Mouse (Mus musculus): Measurements from ENCODE around the gene Sfxn3. TPM values are rescaled to one million over a fixed set of nuclear protein-coding genes. Genes with fewer than 3 reads are reported as not detected.

The Sfxn3 gene
- 16.3 and 20.7 TPM in 2 replicates for polyA plus RNA-seq (2012; rRNA removed)

DNA sequence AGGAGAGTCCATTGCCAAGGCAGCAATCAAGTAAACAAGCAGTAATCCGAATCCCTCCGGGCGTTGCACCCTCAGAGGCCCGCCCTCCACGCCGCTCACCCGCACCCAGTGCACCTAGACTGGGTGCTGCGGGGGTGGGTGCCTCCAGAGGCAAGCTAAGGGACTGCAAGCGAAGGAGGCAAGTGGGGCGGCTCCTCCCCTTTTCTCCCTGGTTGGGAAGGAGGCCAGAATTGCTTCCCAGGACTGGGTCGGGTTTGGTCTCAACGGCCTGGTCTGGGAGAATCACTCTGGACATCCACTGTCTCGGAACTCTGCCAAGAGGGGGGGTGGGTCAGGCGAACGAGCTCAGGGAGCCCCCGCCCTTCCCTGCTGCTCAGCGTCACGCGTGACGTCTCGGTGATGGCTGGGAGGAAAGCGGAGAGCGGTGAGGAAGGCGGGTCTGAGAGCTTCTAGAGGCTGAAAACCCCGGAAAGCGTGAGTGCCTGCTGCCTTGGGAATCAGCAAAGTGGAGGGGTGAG lies at the start of gene Sfxn3:
Sfxn3 (plus strand) TSS at position 87 of the 518 bp plus-strand sequence.
- Histone ChIP-seq H3K27ac (ENCODE audit: control insufficient read depth, insufficient read depth, low read depth, low read length) (peak within 1 kb of the TSS; percentile 73), H3K36me3 (ENCODE audit: control insufficient read depth, insufficient read depth, low read length) (no peaks in the 10 kb centered on the region), H3K4me1 (ENCODE audit: control insufficient read depth, insufficient read depth, low read length) (peaks cover 24% of the 10 kb centered on the region), H3K4me3 (ENCODE audit: control insufficient read depth, low read depth, low read length) (peak within 1 kb of the TSS; percentile 79), H3K27me3 (ENCODE audit: control insufficient read depth, insufficient read depth, low read length) (no peaks in the 10 kb centered on the region)
- TF ChIP-seq POLR2A (IDR thresholded peaks at IDR 0.05; ENCODE audit: control insufficient read depth, low read depth, low read length) (peak; percentile 51; the same call in 1 of the 2 replicates), CTCF (IDR thresholded peaks at IDR 0.05; ENCODE audit: control insufficient read depth, insufficient read depth, insufficient replicate concordance, low read depth, low read length) (peak; percentile 39; the same call in 1 of the 2 replicates)

DNA sequence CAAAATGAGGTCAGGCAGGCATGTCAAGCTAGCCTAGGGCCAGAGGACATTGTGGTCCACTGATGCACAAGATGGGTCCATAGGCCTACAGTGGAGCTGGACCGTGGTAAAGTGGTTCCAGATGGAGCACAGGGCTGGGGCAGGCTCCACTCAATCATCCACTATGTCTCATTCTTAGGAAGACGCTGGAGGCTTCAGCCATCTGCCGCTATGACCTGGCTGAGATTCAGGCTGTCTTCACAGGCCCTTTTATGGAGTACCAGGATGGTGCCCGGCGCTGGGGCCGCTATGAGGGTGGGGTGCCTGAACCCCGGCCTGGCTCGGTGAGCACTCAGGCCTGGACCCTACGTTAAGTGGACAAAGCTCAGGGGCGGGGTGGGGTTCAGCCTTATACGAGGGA lies 49.5 kb upstream of the Sfxn3 start:
- no peaks in the 10 kb centered on the region for H3K4me1 ChIP-seq (ENCODE audit: control insufficient read depth, insufficient read depth, low read length)
- no peaks in the 10 kb centered on the region for H3K27me3 ChIP-seq (ENCODE audit: control insufficient read depth, insufficient read depth, low read length)
- no peak overlapping the region for H3K4me3 ChIP-seq (ENCODE audit: control insufficient read depth, low read depth, low read length)
- TF ChIP-seq CTCF (IDR thresholded peaks at IDR 0.05; ENCODE audit: control insufficient read depth, insufficient read depth, insufficient replicate concordance, low read depth, low read length) (no peak), POLR2A (IDR thresholded peaks at IDR 0.05; ENCODE audit: control insufficient read depth, low read depth, low read length) (no peak)
- no peaks in the 10 kb centered on the region for H3K36me3 ChIP-seq (ENCODE audit: control insufficient read depth, insufficient read depth, low read length)
- H3K27ac ChIP-seq (ENCODE audit: control insufficient read depth, insufficient read depth, low read depth, low read length), result no peak overlapping the region

DNA sequence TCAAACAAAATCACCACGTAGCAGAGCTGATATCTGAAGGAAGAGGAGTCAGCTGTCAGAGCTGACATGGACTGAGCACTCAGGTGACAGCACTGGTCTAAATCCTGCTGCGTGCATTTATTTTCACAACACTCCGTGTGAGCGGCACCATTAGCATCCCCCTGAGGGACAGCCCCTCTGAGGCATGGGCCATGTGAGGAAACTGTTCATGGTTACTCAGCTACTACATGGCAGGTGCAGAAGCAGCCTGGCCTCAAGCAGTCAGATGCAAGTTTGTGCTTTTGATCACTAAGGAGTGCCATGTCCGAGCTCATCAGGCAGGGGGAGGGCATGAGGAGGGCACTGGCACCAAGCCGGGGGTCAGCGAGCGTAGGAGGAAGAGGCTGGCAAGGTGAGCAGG lies 47.7 kb upstream of the Sfxn3 start:
- H3K27ac ChIP-seq (ENCODE audit: control insufficient read depth, insufficient read depth, low read depth, low read length), result no peak overlapping the region
- H3K27me3 ChIP-seq (ENCODE audit: control insufficient read depth, insufficient read depth, low read length), result no peaks in the 10 kb centered on the region
- H3K4me3 ChIP-seq (ENCODE audit: control insufficient read depth, low read depth, low read length), result no peak overlapping the region
- TF ChIP-seq POLR2A (IDR thresholded peaks at IDR 0.05; ENCODE audit: control insufficient read depth, low read depth, low read length), result no peak
- TF ChIP-seq CTCF (IDR thresholded peaks at IDR 0.05; ENCODE audit: control insufficient read depth, insufficient read depth, insufficient replicate concordance, low read depth, low read length), result no peak
- no peaks in the 10 kb centered on the region for H3K4me1 ChIP-seq (ENCODE audit: control insufficient read depth, insufficient read depth, low read length)
- H3K36me3 ChIP-seq (ENCODE audit: control insufficient read depth, insufficient read depth, low read length), result no peaks in the 10 kb centered on the region

DNA sequence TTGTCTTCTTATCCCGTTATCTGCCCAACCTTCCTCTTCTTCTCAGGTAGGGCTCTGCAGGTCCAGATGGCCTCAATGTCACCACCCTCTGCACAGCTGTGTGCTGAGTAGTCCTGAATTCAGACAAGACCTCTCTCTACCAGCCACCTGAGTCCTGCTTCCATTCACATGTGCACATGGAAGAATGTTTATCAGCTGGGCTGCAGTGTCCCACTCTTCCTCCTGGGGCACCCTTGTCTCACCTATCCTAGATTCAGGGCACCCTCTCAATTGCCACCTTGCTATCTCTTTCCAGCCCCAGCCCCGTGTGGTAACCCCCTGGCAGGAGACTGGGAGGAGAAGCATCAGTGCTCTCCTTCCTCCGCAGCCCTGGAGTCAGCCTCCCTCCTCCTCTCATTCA lies 45.0 kb upstream of the Sfxn3 start:
- no peaks in the 10 kb centered on the region for H3K36me3 ChIP-seq (ENCODE audit: control insufficient read depth, insufficient read depth, low read length)

DNA sequence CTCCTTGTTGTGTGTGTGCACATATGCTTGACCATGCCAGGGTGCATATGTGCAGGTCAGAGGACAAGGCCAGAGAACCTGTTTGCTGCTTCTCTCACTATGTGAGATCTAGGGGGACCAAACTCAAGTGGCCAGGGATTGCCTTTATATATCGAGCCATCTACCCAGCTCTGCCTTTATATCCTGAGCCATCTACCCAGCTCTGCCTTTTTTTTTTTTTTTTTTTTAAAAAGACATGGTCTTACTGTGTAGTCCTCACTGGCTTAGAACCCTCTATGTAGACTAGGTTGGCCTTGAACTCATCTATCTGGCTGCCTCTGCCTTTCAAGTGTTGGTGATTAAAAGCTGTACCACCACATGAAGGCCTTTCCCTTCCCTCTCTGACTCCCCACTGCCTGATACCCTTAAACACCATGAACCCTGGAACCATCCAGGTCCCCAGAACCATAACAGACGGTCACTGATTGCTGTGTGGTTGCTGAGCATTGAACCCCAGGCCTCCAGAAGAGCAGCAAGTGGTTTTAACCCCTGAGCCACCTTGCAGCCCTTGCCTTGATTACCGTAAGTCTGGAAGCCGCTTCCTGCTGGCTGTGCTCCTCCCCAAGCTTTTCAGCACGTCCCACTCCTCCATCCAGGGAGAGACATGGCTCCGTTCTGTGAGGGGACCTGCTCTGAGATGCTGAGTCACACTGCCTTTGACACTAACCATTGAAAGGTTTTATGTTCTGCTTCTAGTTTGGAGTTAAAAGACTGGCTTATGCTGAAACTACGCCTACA lies 43.4 kb upstream of the Sfxn3 start:
- no peaks in the 10 kb centered on the region for H3K27me3 ChIP-seq (ENCODE audit: control insufficient read depth, insufficient read depth, low read length)
- no peak overlapping the region for H3K4me3 ChIP-seq (ENCODE audit: control insufficient read depth, low read depth, low read length)
- H3K4me1 ChIP-seq (ENCODE audit: control insufficient read depth, insufficient read depth, low read length), result peaks cover 11% of the 10 kb centered on the region
- H3K36me3 ChIP-seq (ENCODE audit: control insufficient read depth, insufficient read depth, low read length), result no peaks in the 10 kb centered on the region
- no peak overlapping the region for H3K27ac ChIP-seq (ENCODE audit: control insufficient read depth, insufficient read depth, low read depth, low read length)
- TF ChIP-seq POLR2A (IDR thresholded peaks at IDR 0.05; ENCODE audit: control insufficient read depth, low read depth, low read length), result no peak
- TF ChIP-seq CTCF (IDR thresholded peaks at IDR 0.05; ENCODE audit: control insufficient read depth, insufficient read depth, insufficient replicate concordance, low read depth, low read length), result no peak

More for the DNA sequence above, 45.0 kb upstream of the Sfxn3 start:
- Histone ChIP-seq H3K27ac (ENCODE audit: control insufficient read depth, insufficient read depth, low read depth, low read length) (no peak overlapping the region), H3K27me3 (ENCODE audit: control insufficient read depth, insufficient read depth, low read length) (no peaks in the 10 kb centered on the region), H3K4me3 (ENCODE audit: control insufficient read depth, low read depth, low read length) (no peak overlapping the region), H3K4me1 (ENCODE audit: control insufficient read depth, insufficient read depth, low read length) (peaks cover 5% of the 10 kb centered on the region)
- TF ChIP-seq CTCF (IDR thresholded peaks at IDR 0.05; ENCODE audit: control insufficient read depth, insufficient read depth, insufficient replicate concordance, low read depth, low read length), result no peak
- TF ChIP-seq POLR2A (IDR thresholded peaks at IDR 0.05; ENCODE audit: control insufficient read depth, low read depth, low read length), result no peak

DNA sequence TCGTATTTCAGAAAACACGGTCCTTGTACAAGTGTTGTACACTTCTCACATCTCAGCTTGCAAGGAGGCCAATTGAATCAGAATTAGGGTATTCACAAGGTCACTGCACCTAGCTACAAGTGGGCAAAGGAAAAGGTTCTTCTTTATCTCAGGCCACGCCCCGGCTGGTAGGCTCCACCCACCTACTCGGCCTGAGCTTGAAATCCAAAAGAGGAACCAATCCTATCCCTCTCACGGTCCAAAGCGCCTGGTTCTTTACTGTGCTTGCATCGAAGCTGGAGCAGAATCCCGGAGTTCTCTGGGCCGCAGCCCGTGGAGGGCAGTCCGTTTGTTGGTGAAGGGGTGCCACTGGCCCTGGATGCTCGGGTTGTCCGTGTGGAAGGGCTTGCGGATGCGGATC lies 41.9 kb upstream of the Sfxn3 start, which contains the start of gene Twnk:
Twnk (plus strand) TSS at position 220 of the 400 bp plus-strand sequence.
- no peaks in the 10 kb centered on the region for H3K36me3 ChIP-seq (ENCODE audit: control insufficient read depth, insufficient read depth, low read length)
- peaks cover 11% of the 10 kb centered on the region for H3K4me1 ChIP-seq (ENCODE audit: control insufficient read depth, insufficient read depth, low read length)

DNA sequence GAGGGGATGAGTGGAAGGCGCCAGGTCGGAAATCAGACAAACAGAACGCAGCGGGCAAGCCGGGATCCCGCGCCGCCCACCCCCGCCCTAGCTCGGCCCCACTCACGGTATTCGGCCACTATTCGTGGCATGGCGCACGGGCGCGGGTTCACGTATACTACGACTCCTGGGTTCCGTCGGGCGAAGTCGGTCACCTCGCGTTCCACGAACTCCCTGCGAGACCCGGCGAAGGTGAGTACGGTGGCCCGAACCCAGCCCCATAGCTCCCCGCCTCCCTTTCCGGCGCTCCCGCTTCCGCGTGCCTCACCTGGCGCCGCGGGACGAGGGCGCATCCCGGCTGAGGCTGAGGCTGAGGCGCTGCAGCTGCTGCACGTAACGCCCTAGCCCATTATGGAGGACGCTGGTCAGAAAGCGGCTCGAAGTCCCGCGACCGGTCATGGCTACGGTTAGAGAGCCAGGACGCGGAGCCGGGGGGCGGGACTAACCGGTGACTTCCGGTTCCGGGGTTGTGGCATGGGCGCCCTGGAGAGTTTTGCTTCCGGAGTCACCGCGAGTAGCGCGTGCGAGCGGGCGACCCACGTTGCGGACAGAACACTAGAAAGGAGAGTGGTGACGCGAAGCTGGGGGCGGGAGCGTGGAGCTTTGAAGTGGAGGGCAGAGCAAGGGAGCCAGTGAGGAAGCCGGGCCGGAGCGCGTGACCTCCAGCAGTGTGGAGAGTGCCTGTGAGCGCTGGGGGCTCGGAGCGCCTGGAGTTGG lies 41.2 kb upstream of the Sfxn3 start, which contains the start of gene Mrpl43:
Mrpl43 (minus strand) TSS at position 486 of the 756 bp plus-strand sequence.
- TF ChIP-seq CTCF (IDR thresholded peaks at IDR 0.05; ENCODE audit: control insufficient read depth, insufficient read depth, insufficient replicate concordance, low read depth, low read length) (no peak), POLR2A (IDR thresholded peaks at IDR 0.05; ENCODE audit: control insufficient read depth, low read depth, low read length) (peak; percentile 71)
- Histone ChIP-seq H3K4me3 (ENCODE audit: control insufficient read depth, low read depth, low read length) (peak within 1 kb of the TSS; percentile 95), H3K27ac (ENCODE audit: control insufficient read depth, insufficient read depth, low read depth, low read length) (peak within 1 kb of the TSS; percentile 98), H3K27me3 (ENCODE audit: control insufficient read depth, insufficient read depth, low read length) (no peaks in the 10 kb centered on the region), H3K36me3 (ENCODE audit: control insufficient read depth, insufficient read depth, low read length) (peaks cover 2% of the 10 kb centered on the region), H3K4me1 (ENCODE audit: control insufficient read depth, insufficient read depth, low read length) (peaks cover 11% of the 10 kb centered on the region)

More for the DNA sequence above, 41.9 kb upstream of the Sfxn3 start, which contains the start of gene Twnk:
- H3K4me3 ChIP-seq (ENCODE audit: control insufficient read depth, low read depth, low read length), result peak within 1 kb of the TSS; percentile 95
- H3K27me3 ChIP-seq (ENCODE audit: control insufficient read depth, insufficient read depth, low read length), result no peaks in the 10 kb centered on the region
- no peak for TF ChIP-seq POLR2A (IDR thresholded peaks at IDR 0.05; ENCODE audit: control insufficient read depth, low read depth, low read length)
- no peak for TF ChIP-seq CTCF (IDR thresholded peaks at IDR 0.05; ENCODE audit: control insufficient read depth, insufficient read depth, insufficient replicate concordance, low read depth, low read length)
- H3K27ac ChIP-seq (ENCODE audit: control insufficient read depth, insufficient read depth, low read depth, low read length), result peak within 1 kb of the TSS; percentile 98

Data from testis, adult 2 months (tissue).